Mouse (Mus musculus) hindbrain, embryonic 11.5 days (tissue): ENCODE data around the gene Tef. TPM values are rescaled to one million over a fixed set of nuclear protein-coding genes. Genes with fewer than 3 reads are reported as not detected.

Experiments
- ATAC-seq: fragments of 200-750 bp; cut with Nextera tagmentation; 2 replicates; pipeline ENCODE4 v1.8.0; 2017; ENCODE audit warnings: mild to moderate bottlenecking, moderate TSS enrichment, moderate library complexity; ENCODE audit not compliant: low FRiP score
- DNase-seq: peaks from one replicate; pipeline ENCODE4 v3.0.0-alpha.2; 2015; ENCODE audit warnings: low spot score
- H3K27ac ChIP-seq: fragments of 300-500 bp; sonication (generic); 2 replicates; pipeline ENCODE4 v1.5.1; 2014; ENCODE audit warnings: mild to moderate bottlenecking, low read depth, low read length
- H3K27me3 ChIP-seq: fragments of 300-500 bp; sonication (generic); 2 replicates; pipeline ENCODE4 v1.6.1; 2014; ENCODE audit warnings: mild to moderate bottlenecking, low read length, moderate library complexity, mixed read lengths; ENCODE audit not compliant: control insufficient read depth, insufficient read depth
- H3K36me3 ChIP-seq: fragments of 300-500 bp; sonication (generic); 2 replicates; pipeline ENCODE4 v1.6.1; 2014; ENCODE audit warnings: mild to moderate bottlenecking, low read length, moderate library complexity, mixed read lengths; ENCODE audit not compliant: control insufficient read depth, insufficient read depth
- H3K4me1 ChIP-seq: fragments of 300-500 bp; sonication (generic); replicated peaks from 2 replicates; pipeline ENCODE4 v1.6.1; 2014; ENCODE audit warnings: low read length, mixed read lengths; ENCODE audit not compliant: control insufficient read depth, insufficient read depth
- H3K4me2 ChIP-seq: fragments of 300-500 bp; sonication (generic); replicated peaks from 2 replicates; pipeline ENCODE4 v1.6.1; 2014; ENCODE audit warnings: mild to moderate bottlenecking, low read depth, low read length
- H3K4me3 ChIP-seq: fragments of 300-500 bp; sonication (generic); 2 replicates; pipeline ENCODE4 v1.5.1; 2014; ENCODE audit warnings: low read depth, low read length
- H3K9ac ChIP-seq: fragments of 300-500 bp; sonication (generic); 2 replicates; pipeline ENCODE4 v1.6.1; 2014; ENCODE audit warnings: low read depth, low read length
- H3K9me3 ChIP-seq: fragments of 300-500 bp; sonication (generic); 2 replicates; pipeline ENCODE4 v1.6.1; 2016; ENCODE audit warnings: low read length; ENCODE audit not compliant: control insufficient read depth
- WGBS: fragments of 180-500 bp; shearing (Covaris S2); extraction: QIAGEN DNeasy Blood & Tissue Kit; methylation state at CpG from one replicate; pipeline ENCODE4 v1.1.7; 2014; 5-methylcytosine and 5-hydroxymethylcytosine counted together
- polyA plus RNA-seq: library from polyadenylated mRNA; unstranded; fragments of >200 nt; fragmentation: Nextera tagmentation; extraction: Ambion mirVana; gene quantifications from 2 replicates; pipeline ENCODE4 v1.2.1, GENCODE M21; 2014

The Tef gene
- polyA plus RNA-seq, 1 experiment from 2014 or later: 12.4 TPM

DNA sequence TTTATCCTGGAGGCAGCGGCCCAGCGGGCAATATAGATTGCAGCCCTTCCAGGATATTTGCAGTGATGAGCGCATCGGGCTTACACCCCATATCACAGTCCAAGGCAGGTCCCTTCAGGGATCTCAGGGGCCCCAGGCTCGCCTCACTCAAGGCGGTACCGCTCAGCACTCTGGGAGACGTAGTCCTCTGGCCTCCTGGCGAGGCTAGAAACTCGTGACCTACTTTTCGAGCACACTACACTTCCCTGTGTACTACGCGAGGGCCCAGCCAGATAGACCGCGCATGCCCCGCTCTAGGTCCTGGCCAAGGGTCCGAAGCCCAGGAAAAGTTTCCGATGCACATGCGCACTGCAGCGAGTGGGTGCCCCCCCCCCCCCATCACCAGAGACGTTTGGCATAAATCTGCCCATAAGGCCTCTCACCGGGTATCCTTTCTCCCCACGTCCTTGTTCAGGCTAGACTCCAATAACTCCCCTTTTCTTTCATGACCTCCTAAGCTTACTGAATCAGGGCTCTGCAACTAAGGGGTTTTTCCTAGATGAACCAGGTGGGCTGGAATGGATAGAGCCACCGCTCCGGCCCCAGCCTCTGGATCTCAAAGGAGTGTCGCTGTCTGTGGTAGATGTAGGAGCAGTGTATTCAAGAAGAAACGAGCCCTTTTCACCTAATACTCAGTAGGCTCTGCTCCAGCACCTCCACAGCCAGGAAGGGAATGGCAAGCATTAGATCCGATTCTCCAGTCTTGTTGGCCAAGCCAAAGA is 54.0 kb downstream of the Tef start:
- H3K4me2 ChIP-seq: peak overlapping the region; percentile 90
- H3K27me3 ChIP-seq: no peaks in the 10 kb centered on the region
- H3K36me3 ChIP-seq: peaks cover 2% of the 10 kb centered on the region; the same call in 1 of the 2 replicates
- no peaks in the 10 kb centered on the region for H3K9me3 ChIP-seq
- peak overlapping the region; percentile 69 for H3K4me3 ChIP-seq
- WGBS: under 1% methylated on average over 28 of the region's 28 CpGs
- DNase-seq (peak; percentile 90), ATAC-seq (peak; percentile 90)
- H3K27ac ChIP-seq: peak overlapping the region; percentile 75
- no peaks in the 10 kb centered on the region for H3K4me1 ChIP-seq
- peak overlapping the region; percentile 69 for H3K9ac ChIP-seq

DNA sequence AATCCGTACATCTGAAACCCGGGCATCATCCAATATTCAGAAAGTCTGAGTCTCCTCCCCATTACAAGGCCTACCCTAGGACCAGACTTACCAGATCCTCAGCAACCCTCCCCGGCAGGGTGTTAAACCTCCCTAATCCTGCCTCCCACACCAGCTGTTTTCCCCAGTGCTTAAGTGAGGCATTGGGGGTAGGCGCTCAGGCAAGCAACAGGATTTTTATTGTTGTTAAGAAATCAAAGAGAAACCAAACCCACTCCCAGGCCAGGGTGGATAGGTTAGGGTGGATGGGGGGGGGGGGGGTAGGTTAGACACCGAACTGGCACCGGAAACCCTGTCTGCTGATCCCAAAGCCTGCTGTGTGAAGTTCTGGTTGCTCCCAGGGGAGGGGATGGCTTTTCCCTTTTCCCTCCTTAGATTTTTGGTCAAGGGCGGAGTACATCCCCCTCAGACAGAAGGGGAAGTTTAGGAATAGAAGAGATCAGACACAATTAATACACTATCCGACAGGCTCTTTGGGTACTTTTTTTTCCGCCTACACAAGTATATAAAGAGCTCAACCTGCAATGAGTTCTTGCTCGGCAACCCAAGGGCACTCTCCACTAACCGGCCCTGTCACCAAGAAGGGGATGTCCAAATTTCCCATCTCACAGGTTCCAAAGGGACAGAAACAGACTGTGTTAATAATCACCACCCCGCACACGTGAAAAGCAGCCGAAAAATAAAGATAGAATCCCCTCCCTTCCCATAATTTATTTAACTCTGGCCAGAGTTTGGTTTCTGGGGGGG is 54.9 kb downstream of the Tef start:
- WGBS: 2% methylated on average over 14 of the region's 14 CpGs
- ATAC-seq: no peak
- H3K4me1 ChIP-seq: no peaks in the 10 kb centered on the region
- H3K9ac ChIP-seq: peak overlapping the region; percentile 69
- no peaks in the 10 kb centered on the region; the same call in 1 of the 2 replicates for H3K36me3 ChIP-seq
- no peaks in the 10 kb centered on the region for H3K9me3 ChIP-seq
- peak; percentile 30 for DNase-seq
- H3K4me2 ChIP-seq: peak overlapping the region; percentile 90
- H3K27me3 ChIP-seq: no peaks in the 10 kb centered on the region
- peak overlapping the region; percentile 69 for H3K4me3 ChIP-seq
- H3K27ac ChIP-seq: peak overlapping the region; percentile 75; the same call in 1 of the 2 replicates

DNA sequence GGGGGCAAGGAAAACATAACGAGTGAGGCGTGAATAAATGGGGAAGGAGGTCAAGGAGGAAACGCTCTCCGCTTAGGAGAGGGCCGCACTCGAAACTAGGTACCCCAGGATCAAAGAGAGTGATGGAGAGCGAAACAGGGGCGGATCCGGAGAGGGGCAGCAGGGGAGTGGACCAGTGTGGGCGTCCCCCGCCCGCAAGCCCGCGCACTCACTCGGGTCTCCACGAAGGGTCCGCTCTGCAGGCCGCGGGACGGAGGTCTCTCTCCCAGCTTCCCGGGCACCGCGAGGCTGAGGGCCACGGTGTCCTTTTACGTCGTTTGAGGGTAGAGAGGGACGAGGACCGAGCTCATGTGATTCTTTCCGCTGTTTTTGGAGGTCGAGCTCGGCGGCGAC is 55.5 kb downstream of the Tef start:
- Histone ChIP-seq H3K9me3 (no peaks in the 10 kb centered on the region), H3K4me2 (peak overlapping the region; percentile 90), H3K9ac (peak overlapping the region; percentile 69), H3K27me3 (no peaks in the 10 kb centered on the region), H3K27ac (peak overlapping the region; percentile 24; the same call in 1 of the 2 replicates), H3K4me1 (no peaks in the 10 kb centered on the region), H3K4me3 (peak overlapping the region; percentile 69), H3K36me3 (no peaks in the 10 kb centered on the region; the same call in 1 of the 2 replicates)
- no peak for DNase-seq
- ATAC-seq: no peak
- WGBS: under 1% methylated on average over 28 of the region's 33 CpGs

DNA sequence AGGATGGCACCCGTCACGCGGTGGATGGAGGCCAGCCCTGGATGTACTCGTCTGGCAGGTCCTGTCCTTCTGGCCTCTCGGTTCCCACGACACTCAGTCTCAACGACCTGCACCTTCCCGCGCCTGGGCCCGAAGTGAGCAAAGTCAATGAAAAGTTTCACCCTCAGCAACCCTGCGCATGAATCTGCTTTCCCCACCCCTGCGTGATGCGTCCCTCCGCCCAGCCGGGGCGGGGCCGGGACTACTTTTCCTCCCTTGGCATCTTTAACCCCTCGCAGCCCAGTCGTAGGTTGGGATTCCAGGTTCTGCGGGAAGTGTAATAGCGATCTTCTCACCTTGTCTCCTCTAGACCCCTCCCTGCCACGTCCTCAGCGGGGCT is 55.9 kb downstream of the Tef start:
- under 1% methylated on average over 23 of the region's 23 CpGs for WGBS
- ATAC-seq (peak; percentile 15; the same call in 1 of the 2 replicates), DNase-seq (peak; percentile 94)
- Histone ChIP-seq H3K9ac (peak overlapping the region; percentile 69), H3K4me1 (no peaks in the 10 kb centered on the region), H3K4me3 (peak overlapping the region; percentile 69), H3K27ac (peak overlapping the region; percentile 63), H3K9me3 (no peaks in the 10 kb centered on the region), H3K4me2 (peak overlapping the region; percentile 90), H3K36me3 (no peaks in the 10 kb centered on the region; the same call in 1 of the 2 replicates), H3K27me3 (no peaks in the 10 kb centered on the region)

DNA sequence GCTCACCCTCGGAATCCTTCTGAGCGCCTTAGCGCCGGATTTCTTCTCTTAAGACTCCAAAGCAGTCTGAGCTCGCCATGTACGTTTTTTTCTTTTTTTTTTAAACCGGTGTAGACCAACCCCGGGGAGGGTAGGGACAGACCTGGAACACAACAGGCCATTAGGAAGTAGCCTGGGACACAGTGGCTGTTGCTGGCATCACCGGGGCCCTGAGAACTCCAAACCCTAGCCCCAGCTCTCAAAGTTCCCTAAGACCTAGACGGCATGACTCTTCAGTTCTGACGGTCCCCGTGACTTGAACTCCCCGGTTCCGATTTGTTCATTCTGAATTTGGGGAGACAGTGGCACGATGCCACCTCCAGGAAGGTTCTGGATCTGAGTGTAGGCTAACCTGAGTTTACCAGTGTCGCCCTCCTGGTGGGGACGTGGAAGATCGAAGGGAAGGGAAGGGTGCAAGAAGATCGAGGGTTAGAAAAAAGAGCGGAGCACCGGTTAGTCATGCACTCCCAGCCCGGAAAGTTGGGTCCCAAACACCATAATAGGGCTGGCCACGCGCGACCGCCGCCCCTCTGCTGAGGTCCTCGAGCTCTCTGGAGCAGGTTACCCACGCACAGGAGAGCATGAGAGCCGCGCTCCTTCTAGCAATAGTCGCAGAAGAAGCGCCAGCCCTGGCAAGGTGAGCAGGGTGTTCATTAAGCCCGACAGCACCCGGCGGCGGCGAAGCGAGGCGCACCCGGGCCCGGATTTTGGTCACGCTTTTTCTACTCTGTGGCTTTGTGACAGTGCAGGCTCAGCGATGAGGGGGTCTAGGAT is 56.5 kb downstream of the Tef start, which contains the start of gene Tob2:
TSS of gene Tob2 (minus strand) at position 280 of the 813 bp plus-strand sequence.
- Histone ChIP-seq H3K4me1 (no peaks in the 10 kb centered on the region), H3K9ac (peak within 1 kb of the TSS; percentile 69), H3K9me3 (no peaks in the 10 kb centered on the region), H3K36me3 (no peaks in the 10 kb centered on the region), H3K27me3 (no peaks in the 10 kb centered on the region), H3K27ac (peak within 1 kb of the TSS; percentile 80), H3K4me2 (peak within 1 kb of the TSS; percentile 90), H3K4me3 (peak within 1 kb of the TSS; percentile 69)
- ATAC-seq (no peak), DNase-seq (peak; percentile 62)
- WGBS: under 1% methylated on average over 44 of the region's 44 CpGs

DNA sequence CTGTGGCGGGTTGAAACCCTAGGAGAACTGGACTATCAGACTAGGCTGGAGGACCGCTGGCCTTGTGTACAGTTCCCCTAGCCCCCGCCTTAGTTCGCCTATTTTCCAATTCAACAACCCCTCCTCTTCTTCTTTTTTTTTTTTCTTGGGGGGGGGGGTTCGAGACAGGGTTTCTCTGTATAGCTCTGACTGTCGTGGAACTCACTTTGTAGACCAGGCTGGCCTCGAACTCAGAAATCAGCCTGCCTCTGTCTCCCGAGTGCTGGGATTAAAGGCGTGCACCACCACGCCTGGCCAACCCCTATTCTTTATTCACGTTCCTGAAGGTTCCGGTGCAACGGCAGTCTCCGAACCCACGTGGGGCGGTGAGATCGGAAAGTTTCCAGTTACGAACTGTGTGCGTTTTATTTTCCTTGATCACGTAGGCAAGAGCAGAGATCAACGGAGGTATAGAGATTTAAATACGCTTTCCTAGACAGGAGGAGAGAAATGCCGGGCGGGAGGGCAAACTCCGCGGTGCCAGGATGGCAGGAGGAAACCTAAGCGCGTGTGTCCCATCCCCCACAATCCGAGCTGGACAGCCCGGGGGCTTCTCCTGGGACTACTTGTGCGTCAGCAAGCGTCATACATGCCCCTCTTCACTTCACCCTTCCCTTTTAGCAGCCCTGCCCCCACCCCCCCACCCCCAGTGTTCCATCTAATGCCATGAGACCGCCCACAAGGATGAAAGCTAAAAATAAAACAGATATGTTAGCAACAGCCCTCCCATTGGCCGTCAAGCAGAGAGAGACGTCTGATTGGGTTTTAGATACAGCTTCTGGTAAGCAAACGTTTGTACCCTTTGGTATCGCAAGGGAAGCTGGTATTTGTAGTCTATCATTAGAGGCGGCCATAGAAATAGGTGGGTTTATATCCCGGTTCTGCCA is 57.4 kb downstream of the Tef start:
- Histone ChIP-seq H3K27me3 (no peaks in the 10 kb centered on the region), H3K4me3 (peak overlapping the region; percentile 69), H3K9me3 (no peaks in the 10 kb centered on the region), H3K36me3 (no peaks in the 10 kb centered on the region), H3K4me2 (peak overlapping the region; percentile 90), H3K4me1 (no peaks in the 10 kb centered on the region), H3K27ac (peak overlapping the region; percentile 80), H3K9ac (peak overlapping the region; percentile 67)
- under 1% methylated on average over 39 of the region's 39 CpGs for WGBS
- peak; percentile 76 for ATAC-seq
- DNase-seq: peak; percentile 86

DNA sequence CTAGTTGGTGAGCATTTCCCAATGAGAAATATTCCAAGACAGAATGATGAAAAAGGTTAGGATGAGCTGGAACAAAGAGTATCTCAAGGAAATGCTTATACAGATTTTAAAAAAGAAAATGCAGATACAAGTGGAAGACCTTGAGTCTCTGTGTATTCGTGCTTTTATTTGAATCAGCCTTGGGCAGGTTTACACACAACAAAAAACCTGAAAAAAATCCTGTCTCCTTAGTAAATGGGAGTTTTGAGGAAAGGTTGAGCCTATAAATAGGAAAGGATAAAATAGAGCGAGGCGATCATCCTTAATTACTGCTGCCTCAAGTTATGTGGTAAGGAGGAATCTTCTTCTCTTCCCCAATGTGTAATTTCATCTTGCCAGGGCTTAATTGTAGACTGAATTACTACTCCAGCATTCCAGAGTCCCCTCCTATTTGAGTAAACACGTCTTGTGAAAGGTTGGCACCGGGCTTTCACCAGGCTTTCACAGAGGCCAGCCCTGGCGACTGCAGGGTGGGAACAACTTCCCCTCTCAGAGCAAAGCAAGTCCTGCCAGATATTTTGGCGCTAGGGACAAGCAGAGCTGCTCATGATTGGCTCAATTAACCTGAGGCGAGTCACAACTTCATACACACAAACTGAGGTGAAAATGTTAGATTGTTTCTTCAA is 58.4 kb downstream of the Tef start:
- Histone ChIP-seq H3K4me3 (no peak overlapping the region), H3K4me1 (no peaks in the 10 kb centered on the region), H3K27me3 (no peaks in the 10 kb centered on the region), H3K36me3 (no peaks in the 10 kb centered on the region), H3K4me2 (no peak overlapping the region), H3K27ac (no peak overlapping the region), H3K9me3 (no peaks in the 10 kb centered on the region), H3K9ac (no peak overlapping the region)
- 49% methylated on average over 8 of the region's 8 CpGs for WGBS
- DNase-seq (no peak), ATAC-seq (no peak)
